ENCODE assay signal across 11 mouse cellular contexts in genomic region chr7:132332176-132332575, GRCm38 (mm10). TPM values are rescaled to one million over a fixed set of nuclear protein-coding genes. Genes with fewer than 3 reads are reported as not detected.
DNase-seq lines count a peak whose midpoint lies in the region; TF ChIP-seq lines count a peak whose summit lies in the region.
"Had no signal": no experiment of that assay in that cellular context is flagged by ENCODE, and none has a peak within 500 bp of the region (broad histone marks: within the 10 kb centered on the region; RNA-seq: fewer than 3 reads in every experiment).

No protein-coding gene starts in this region.

- no peak overlapping the region for H3K27ac ChIP-seq in heart, embryonic 10.5 days
- H3K27ac ChIP-seq in layer of hippocampus, adult 2 months, result no peak overlapping the region
- 0 out of 2 replicates have a peak overlapping the region, but pooled peaks have one; percentile 8 for H3K27ac ChIP-seq in brown adipose tissue, adult 24 weeks (replicated peaks; ENCODE audit: low read depth, low read length)
- no peak overlapping the region for H3K27ac ChIP-seq in thymus, adult 2 months (ENCODE audit: control insufficient read depth, insufficient read depth, low read length)

- TF ChIP-seq POLR2A in thymus, adult 2 months (IDR thresholded peaks at IDR 0.05; ENCODE audit: control insufficient read depth, extremely low read depth, insufficient read depth, low read length, poor library complexity), result no peak

- WGBS in heart, embryonic 10.5 days, result 66% methylated on average over 11 of the region's 11 CpGs
- WGBS in thymus, adult 2 months, result 93% methylated on average over 11 of the region's 11 CpGs

- TF ChIP-seq CTCF in layer of hippocampus, adult 2 months (conservative IDR thresholded peaks at IDR 0.05), result peak; percentile 17; the same call in 1 of the 2 replicates
- TF ChIP-seq CTCF in thymus, adult 2 months (IDR thresholded peaks at IDR 0.05; ENCODE audit: borderline replicate concordance, control insufficient read depth, extremely low read depth, insufficient read depth, low read length, poor library complexity), result no peak

- no peaks in the 10 kb centered on the region for H3K36me3 ChIP-seq in heart, embryonic 10.5 days
- H3K36me3 ChIP-seq in thymus, adult 2 months (ENCODE audit: control insufficient read depth, insufficient read depth, low read length), result no peaks in the 10 kb centered on the region

- intact Hi-C loops in left cerebral cortex, postnatal 25 days (cut with DNase I), result no loop called here

- no peaks in the 10 kb centered on the region for H3K9me3 ChIP-seq in heart, embryonic 10.5 days

- no peak overlapping the region for H3K4me3 ChIP-seq in heart, embryonic 10.5 days
- H3K4me3 ChIP-seq in layer of hippocampus, adult 2 months, result no peak overlapping the region
- H3K4me3 ChIP-seq in brown adipose tissue, adult 24 weeks (ENCODE audit: insufficient read depth, low read depth, low read length), result no peak overlapping the region
- H3K4me3 ChIP-seq in thymus, adult 2 months (ENCODE audit: control insufficient read depth, insufficient read depth, low read length), result no peak overlapping the region

- H3K4me1 ChIP-seq in heart, embryonic 10.5 days, result peaks cover 5% of the 10 kb centered on the region
- H3K4me1 ChIP-seq in brown adipose tissue, adult 24 weeks (ENCODE audit: control insufficient read depth, insufficient read depth, insufficient read length, low read length), result peaks cover 15% of the 10 kb centered on the region
- H3K4me1 ChIP-seq in thymus, adult 2 months (replicated peaks; ENCODE audit: control insufficient read depth, insufficient read depth, low read length), result peaks cover 23% of the 10 kb centered on the region

- peak; percentile 86 for DNase-seq in heart, adult 11 months
- no peak for DNase-seq in heart, embryonic 10.5 days (ENCODE audit: low spot score)
- no peak for DNase-seq in layer of hippocampus, adult 2 months (ENCODE audit: low spot score in 2 of 2)
- DNase-seq in layer of hippocampus, postnatal 36 days, result no peak
- peak; percentile 66 for DNase-seq in lung, postnatal 10 days
- DNase-seq in thymus, adult 2 months, result no peak
- DNase-seq in left cerebral cortex, postnatal 25 days (ENCODE audit: low spot score in 2 of 2), result no peak
- DNase-seq: adrenal gland, postnatal 14 days; heart, postnatal 14 days; kidney, adult 9 months had no signal

- peaks cover 6% of the 10 kb centered on the region; the same call in 1 of the 2 replicates for H3K27me3 ChIP-seq in heart, embryonic 10.5 days (ENCODE audit: insufficient read depth, poor library complexity, severe bottlenecking)
- H3K27me3 ChIP-seq in thymus, adult 2 months (ENCODE audit: control insufficient read depth, insufficient read depth, low read length), result no peaks in the 10 kb centered on the region

RNA-seq across cellular contexts. Expression of gene Chst15, which starts 15.1 kb away (rescaled TPM):
- 3.3 and 7.6 TPM in 2 replicates for polyA plus RNA-seq in heart, embryonic 10.5 days (2016; fragmentation: Nextera tagmentation; extraction: Ambion mirVana)
- 10 to 100 TPM; 50.7 to 53.3 TPM for total RNA-seq in layer of hippocampus, adult 2 months (2021)
- total RNA-seq in layer of hippocampus, postnatal 36 days (2021), result 10 to 100 TPM; 43.2 to 43.4 TPM
- polyA plus RNA-seq in brown adipose tissue, adult 24 weeks (2012; ENCODE audit: insufficient read depth, insufficient read length, missing spikeins), result 14.7 and 16.0 TPM in 2 replicates
- polyA plus RNA-seq in thymus, adult 2 months (2012; rRNA removed), result 7.4 and 8.9 TPM in 2 replicates
- total RNA-seq in left cerebral cortex, postnatal 25 days (2021), result 10 to 100 TPM; 35.1 to 39.4 TPM

Comparison
In these comparisons a context has a peak if more than half of its experiments do, and no peak if none do; other contexts are left out.
1. DNase-seq: peak in heart, adult 11 months (single experiment) and lung, postnatal 10 days (single experiment); none in heart, embryonic 10.5 days (single experiment), layer of hippocampus, adult 2 months (0 of 2), layer of hippocampus, postnatal 36 days (0 of 2), thymus, adult 2 months (single experiment) and left cerebral cortex, postnatal 25 days (0 of 2).